Mouse (Mus musculus): ENCODE data around the gene Cacnb4. TPM values are rescaled to one million over a fixed set of nuclear protein-coding genes. Genes with fewer than 3 reads are reported as not detected.

Gene Cacnb4
- polyA plus RNA-seq, 1 experiment, result 0.01 TPM

GRCm38 (mm10) chr2:52474570-52474969, 202.1 kb downstream of the Cacnb4 start:
- H3K4me3 ChIP-seq, result no peak overlapping the region
- H3K4me2 ChIP-seq (ENCODE audit: low read depth), result no peak overlapping the region
- no peaks in the 10 kb centered on the region for H3K79me2 ChIP-seq (ENCODE audit: control insufficient read depth, insufficient read depth)
- TF ChIP-seq E2F4 (IDR thresholded peaks at IDR 0.05; ENCODE audit: insufficient read depth) (no peak), CEBPB (IDR thresholded peaks at IDR 0.05; ENCODE audit: insufficient read depth, poor library complexity, severe bottlenecking) (no peak), POLR2A (IDR thresholded peaks at IDR 0.05; ENCODE audit: insufficient read length, low read depth) (no peak), REST (IDR thresholded peaks at IDR 0.05; ENCODE audit: insufficient read depth, insufficient read length) (no peak), SRF (IDR thresholded peaks at IDR 0.05; ENCODE audit: control insufficient read depth, insufficient read length, low read depth) (no peak)
- no peaks in the 10 kb centered on the region for H3K36me3 ChIP-seq (ENCODE audit: control insufficient read depth, insufficient read depth)
- no peak overlapping the region for H3ac ChIP-seq (ENCODE audit: control insufficient read depth, insufficient read length)
- no peaks in the 10 kb centered on the region for H3K27me3 ChIP-seq (ENCODE audit: control insufficient read depth, insufficient read depth, insufficient read length)

GRCm38 (mm10) chr2:52471545-52472291, 204.9 kb downstream of the Cacnb4 start:
- Histone ChIP-seq H3ac (ENCODE audit: control insufficient read depth, insufficient read length) (no peak overlapping the region), H3K36me3 (ENCODE audit: control insufficient read depth, insufficient read depth) (no peaks in the 10 kb centered on the region), H3K27me3 (ENCODE audit: control insufficient read depth, insufficient read depth, insufficient read length) (no peaks in the 10 kb centered on the region), H3K4me2 (ENCODE audit: low read depth) (no peak overlapping the region), H3K4me3 (no peak overlapping the region), H3K79me2 (ENCODE audit: control insufficient read depth, insufficient read depth) (no peaks in the 10 kb centered on the region)
- no peak for TF ChIP-seq MAX (IDR thresholded peaks at IDR 0.05; ENCODE audit: low read depth)
- no peak for TF ChIP-seq MYOG (IDR thresholded peaks at IDR 0.05; ENCODE audit: control insufficient read depth in 1 of 3, insufficient read depth in 1 of 3, insufficient read length in 2 of 3, low read depth in 2 of 3)
- TF ChIP-seq POLR2AphosphoS2 (IDR thresholded peaks at IDR 0.05; ENCODE audit: insufficient read length, low read depth), result no peak
- no peak for TF ChIP-seq TCF3 (IDR thresholded peaks at IDR 0.05; ENCODE audit: insufficient read length, low read depth)
- TF ChIP-seq TCF12 (IDR thresholded peaks at IDR 0.05; ENCODE audit: insufficient read depth, poor library complexity, severe bottlenecking), result no peak
- no peak for TF ChIP-seq SRF (IDR thresholded peaks at IDR 0.05; ENCODE audit: control insufficient read depth, insufficient read length, low read depth)

- TF ChIP-seq POLR2A (IDR thresholded peaks at IDR 0.05; ENCODE audit: insufficient read length, low read depth) (no peak), MYOG (IDR thresholded peaks at IDR 0.05; ENCODE audit: control insufficient read depth in 1 of 3, insufficient read depth in 1 of 3, insufficient read length in 2 of 3, low read depth in 2 of 3) (no peak), MAX (IDR thresholded peaks at IDR 0.05; ENCODE audit: low read depth) (no peak), POLR2AphosphoS2 (IDR thresholded peaks at IDR 0.05; ENCODE audit: insufficient read length, low read depth) (no peak), TCF12 (IDR thresholded peaks at IDR 0.05; ENCODE audit: insufficient read depth, poor library complexity, severe bottlenecking) (no peak), E2F4 (IDR thresholded peaks at IDR 0.05; ENCODE audit: insufficient read depth) (no peak), TCF3 (IDR thresholded peaks at IDR 0.05; ENCODE audit: insufficient read length, low read depth) (no peak), CEBPB (IDR thresholded peaks at IDR 0.05; ENCODE audit: insufficient read depth, poor library complexity, severe bottlenecking) (no peak), USF1 (IDR thresholded peaks at IDR 0.05; ENCODE audit: low read depth) (no peak), MYOD1 (IDR thresholded peaks at IDR 0.05; ENCODE audit: control insufficient read depth in 1 of 3, insufficient read length in 2 of 3, low read depth in 2 of 3) (no peak), REST (IDR thresholded peaks at IDR 0.05; ENCODE audit: insufficient read depth, insufficient read length) (no peak), SRF (IDR thresholded peaks at IDR 0.05; ENCODE audit: control insufficient read depth, insufficient read length, low read depth) (no peak)
These were observed 206.5 kb downstream of the Cacnb4 start for GRCm38 (mm10) chr2:52470044-52470560.

DNA sequence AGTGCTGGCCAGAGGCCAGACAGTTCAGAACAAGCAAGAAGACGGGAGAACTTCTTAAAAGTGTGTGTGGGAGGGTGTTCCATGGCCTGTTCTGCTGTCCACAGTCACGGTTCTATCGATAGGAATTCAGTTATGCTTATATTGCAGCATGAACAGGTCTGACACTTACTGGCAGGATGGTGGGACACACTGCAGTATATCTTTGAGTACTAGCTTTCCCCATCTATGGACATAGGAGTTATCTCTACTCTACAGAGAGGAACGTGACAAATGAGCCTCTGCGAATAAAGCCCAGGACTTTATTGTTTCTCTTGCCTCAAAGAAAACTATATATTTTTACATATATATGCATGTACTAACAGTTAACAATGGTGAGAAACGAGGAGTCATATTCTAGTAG, 209.0 kb downstream of the Cacnb4 start:
- no peak overlapping the region for H3ac ChIP-seq (ENCODE audit: control insufficient read depth, insufficient read length)
- no peaks in the 10 kb centered on the region for H3K27me3 ChIP-seq (ENCODE audit: control insufficient read depth, insufficient read depth, insufficient read length)
- TF ChIP-seq POLR2AphosphoS2 (IDR thresholded peaks at IDR 0.05; ENCODE audit: insufficient read length, low read depth) (no peak), MYOD1 (IDR thresholded peaks at IDR 0.05; ENCODE audit: control insufficient read depth in 1 of 3, insufficient read length in 2 of 3, low read depth in 2 of 3) (no peak)
- H3K79me2 ChIP-seq (ENCODE audit: control insufficient read depth, insufficient read depth), result no peaks in the 10 kb centered on the region
- H3K36me3 ChIP-seq (ENCODE audit: control insufficient read depth, insufficient read depth), result no peaks in the 10 kb centered on the region
- H3K4me3 ChIP-seq, result no peak overlapping the region
- no peak overlapping the region for H3K4me2 ChIP-seq (ENCODE audit: low read depth)

More at GRCm38 (mm10) chr2:52470044-52470560, 206.5 kb downstream of the Cacnb4 start:
- no peak overlapping the region for H3K4me3 ChIP-seq
- H3K36me3 ChIP-seq (ENCODE audit: control insufficient read depth, insufficient read depth), result no peaks in the 10 kb centered on the region
- no peaks in the 10 kb centered on the region for H3K79me2 ChIP-seq (ENCODE audit: control insufficient read depth, insufficient read depth)
- no peaks in the 10 kb centered on the region for H3K27me3 ChIP-seq (ENCODE audit: control insufficient read depth, insufficient read depth, insufficient read length)
- no peak overlapping the region for H3K4me2 ChIP-seq (ENCODE audit: low read depth)
- no peak overlapping the region for H3ac ChIP-seq (ENCODE audit: control insufficient read depth, insufficient read length)

- Histone ChIP-seq H3K27me3 (ENCODE audit: control insufficient read depth, insufficient read depth, insufficient read length) (no peaks in the 10 kb centered on the region), H3K36me3 (ENCODE audit: control insufficient read depth, insufficient read depth) (no peaks in the 10 kb centered on the region), H3K4me3 (no peak overlapping the region), H3K4me2 (ENCODE audit: low read depth) (no peak overlapping the region), H3ac (ENCODE audit: control insufficient read depth, insufficient read length) (no peak overlapping the region), H3K79me2 (ENCODE audit: control insufficient read depth, insufficient read depth) (no peaks in the 10 kb centered on the region)
- no peak for TF ChIP-seq POLR2A (IDR thresholded peaks at IDR 0.05; ENCODE audit: insufficient read length, low read depth)
- TF ChIP-seq TCF12 (IDR thresholded peaks at IDR 0.05; ENCODE audit: insufficient read depth, poor library complexity, severe bottlenecking), result no peak
- TF ChIP-seq CEBPB (IDR thresholded peaks at IDR 0.05; ENCODE audit: insufficient read depth, poor library complexity, severe bottlenecking), result no peak
- no peak for TF ChIP-seq MYOG (IDR thresholded peaks at IDR 0.05; ENCODE audit: control insufficient read depth in 1 of 3, insufficient read depth in 1 of 3, insufficient read length in 2 of 3, low read depth in 2 of 3)
- no peak for TF ChIP-seq SRF (IDR thresholded peaks at IDR 0.05; ENCODE audit: control insufficient read depth, insufficient read length, low read depth)
These were observed 215.2 kb downstream of the Cacnb4 start for GRCm38 (mm10) chr2:52461206-52461967.

Measured in myocyte (in vitro differentiated cells).